Mouse (Mus musculus) bone marrow macrophage, adult 2 months (primary cell): ENCODE measurements around the gene Trim6.

Experiments used
- CTCF ChIP-seq: IDR thresholded peaks from 2 replicates; pipeline ENCODE4 v1.5.1; 2012; ENCODE audit warnings: low read depth, mild to moderate bottlenecking, low read length, moderate library complexity
- POLR2A ChIP-seq: IDR thresholded peaks from 2 replicates; pipeline ENCODE4 v1.6.1; 2012; ENCODE audit warnings: mild to moderate bottlenecking, low read depth, low read length, borderline replicate concordance

- TF ChIP-seq CTCF (peak; percentile 67), POLR2A (no peak)
These were observed 12.6 kb downstream of the Trim6 start for GRCm38 (mm10) chr7:104231203-104231602.
